Mouse (Mus musculus) cortical plate, adult 2 months (tissue): Measurements from ENCODE around the gene Mrps35.

Experiments used
- CTCF ChIP-seq: fragments of 200-500 bp; IDR thresholded peaks from 2 replicates; pipeline ENCODE4 v1.5.1; 2011; ENCODE audit warnings: mild to moderate bottlenecking, control low read depth, low read length; ENCODE audit not compliant: insufficient read depth; ENCODE audit errors: extremely low read depth
- POLR2A ChIP-seq: fragments of 200-500 bp; IDR thresholded peaks from 2 replicates; pipeline ENCODE4 v1.6.1; 2011; ENCODE audit warnings: mild to moderate bottlenecking, low read length, control low read depth; ENCODE audit not compliant: insufficient read depth; ENCODE audit errors: extremely low read depth

DNA sequence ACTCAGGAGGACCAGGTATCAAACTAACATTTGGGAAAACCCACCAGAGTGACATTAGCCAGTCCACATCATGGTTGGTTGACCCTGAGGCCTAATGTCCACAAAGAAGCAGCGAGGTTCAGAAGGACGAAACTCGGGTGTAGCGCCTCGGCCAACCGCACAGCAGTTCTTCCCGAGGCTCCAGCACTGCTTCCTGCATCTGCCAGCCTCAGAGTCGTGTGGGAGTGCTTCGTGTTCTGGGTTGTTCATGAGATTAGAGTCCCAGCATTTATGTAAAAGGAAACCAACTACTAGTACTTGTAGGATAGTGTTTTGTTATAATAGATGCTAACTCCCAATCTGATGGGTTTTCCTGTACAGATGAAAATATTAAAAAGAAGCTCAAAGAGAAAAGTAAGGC is 43.3 kb upstream of the Mrps35 start:
- no peak for TF ChIP-seq POLR2A
- no peak for TF ChIP-seq CTCF
